Mouse (Mus musculus) spleen, adult 2 months (tissue): Measurements from ENCODE around the gene Rragd. TPM values are rescaled to one million over a fixed set of nuclear protein-coding genes. Genes with fewer than 3 reads are reported as not detected.

ENCODE experiments used
- DNase-seq, 2 experiments: peaks; one replicate each; pipeline versions ENCODE4 v3.0.0 to v3.0.0-alpha.2; 2012 to 2021; ENCODE audit warnings: low spot score in 2 of 2, low read depth in 1 of 2
- H3K27ac ChIP-seq: fragments of 200-500 bp; 2 replicates; pipeline ENCODE4 v1.5.1; 2012; ENCODE audit warnings: low read length, inconsistent platforms; ENCODE audit not compliant: insufficient read depth
- H3K27me3 ChIP-seq: fragments of 200-500 bp; 2 replicates; pipeline ENCODE4 v1.6.1; 2012; ENCODE audit warnings: mild to moderate bottlenecking, moderate library complexity, low read length, inconsistent platforms; ENCODE audit not compliant: control insufficient read depth, insufficient read depth
- H3K36me3 ChIP-seq: fragments of 200-500 bp; 2 replicates; pipeline ENCODE4 v1.6.1; 2012; ENCODE audit warnings: mild to moderate bottlenecking, low read length, inconsistent platforms; ENCODE audit not compliant: control insufficient read depth, insufficient read depth
- H3K4me1 ChIP-seq: fragments of 200-500 bp; 2 replicates; pipeline ENCODE4 v1.6.1; 2011; ENCODE audit warnings: inconsistent platforms; ENCODE audit not compliant: control insufficient read depth, insufficient read depth, insufficient read length
- H3K4me3 ChIP-seq: fragments of 200-500 bp; 2 replicates; pipeline ENCODE4 v1.5.1; 2011; ENCODE audit warnings: mild to moderate bottlenecking, inconsistent platforms; ENCODE audit not compliant: insufficient read depth, insufficient read length; ENCODE audit errors: extremely low read depth
- CTCF ChIP-seq: fragments of 200-500 bp; IDR thresholded peaks from 2 replicates; pipeline ENCODE4 v1.5.1; 2011; ENCODE audit warnings: mild to moderate bottlenecking, inconsistent platforms; ENCODE audit not compliant: insufficient read depth, insufficient read length, insufficient replicate concordance; ENCODE audit errors: extremely low read depth
- POLR2A ChIP-seq: fragments of 200-500 bp; IDR thresholded peaks from 2 replicates; pipeline ENCODE4 v1.6.1; 2011; ENCODE audit warnings: low read depth, low read length, inconsistent platforms
- WGBS: fragments of 180-500 bp; shearing (Covaris S2); methylation state at CpG from one replicate; pipeline ENCODE4 v1.1.7; 2018; 5-methylcytosine and 5-hydroxymethylcytosine counted together
- polyA plus RNA-seq: library from polyadenylated mRNA; depleted of rRNA; stranded (reverse); fragments of >200 nt; gene quantifications from 2 replicates; pipeline ENCODE4 v1.2.3, GENCODE M21; 2012

The Rragd gene
- polyA plus RNA-seq, 1 experiment = 1.3 TPM

- no peak overlapping the region for H3K4me3 ChIP-seq
- DNase-seq = no peak
- H3K4me1 ChIP-seq = no peaks in the 10 kb centered on the region
- TF ChIP-seq CTCF = no peak
- no peak for TF ChIP-seq POLR2A
- peak overlapping the region; percentile 8; the same call in 1 of the 2 replicates for H3K27ac ChIP-seq
- 92% methylated on average over 11 of the region's 11 CpGs for WGBS
- H3K36me3 ChIP-seq = no peaks in the 10 kb centered on the region
- H3K27me3 ChIP-seq = no peaks in the 10 kb centered on the region
These were observed 75.3 kb downstream of the Rragd start for GRCm38 (mm10) chr4:33057890-33058687.

GRCm38 (mm10) chr4:33061158-33061557 lies 78.3 kb downstream of the Rragd start:
- no peaks in the 10 kb centered on the region for H3K27me3 ChIP-seq

GRCm38 (mm10) chr4:33062981-33063380 lies 80.1 kb downstream of the Rragd start, which contains the start of gene Gabrr2:
Gabrr2 (plus strand) TSS chr4:33062999.
- no peaks in the 10 kb centered on the region for H3K27me3 ChIP-seq
- TF ChIP-seq POLR2A (no peak), CTCF (no peak)
- H3K36me3 ChIP-seq = no peaks in the 10 kb centered on the region
- no peak within 1 kb of the TSS for H3K4me3 ChIP-seq
- H3K27ac ChIP-seq = no peak within 1 kb of the TSS
- no peak for DNase-seq
- WGBS = 94% methylated on average over 4 of the region's 4 CpGs
- no peaks in the 10 kb centered on the region for H3K4me1 ChIP-seq

More at GRCm38 (mm10) chr4:33061158-33061557, 78.3 kb downstream of the Rragd start:
- WGBS = 57% methylated on average over 7 of the region's 7 CpGs
- TF ChIP-seq CTCF (no peak), POLR2A (no peak)
- Histone ChIP-seq H3K27ac (no peak overlapping the region), H3K36me3 (no peaks in the 10 kb centered on the region), H3K4me1 (no peaks in the 10 kb centered on the region), H3K4me3 (no peak overlapping the region)
- DNase-seq = no peak

- Histone ChIP-seq H3K4me1 (no peaks in the 10 kb centered on the region), H3K36me3 (no peaks in the 10 kb centered on the region), H3K27me3 (no peaks in the 10 kb centered on the region), H3K27ac (no peak overlapping the region), H3K4me3 (no peak overlapping the region)
- TF ChIP-seq POLR2A (no peak), CTCF (no peak)
- DNase-seq = no peak
- WGBS = 89% methylated on average over 6 of the region's 6 CpGs
These were observed 82.1 kb downstream of the Rragd start for GRCm38 (mm10) chr4:33064986-33065385.

- H3K27me3 ChIP-seq = no peaks in the 10 kb centered on the region
- 81% methylated on average over 14 of the region's 14 CpGs for WGBS
- no peak overlapping the region for H3K4me3 ChIP-seq
- no peaks in the 10 kb centered on the region for H3K36me3 ChIP-seq
- H3K27ac ChIP-seq = no peak overlapping the region
- no peak for TF ChIP-seq POLR2A
- TF ChIP-seq CTCF = no peak
- no peak for DNase-seq
- no peaks in the 10 kb centered on the region for H3K4me1 ChIP-seq
These were observed 83.6 kb downstream of the Rragd start for GRCm38 (mm10) chr4:33066223-33066960.

- Histone ChIP-seq H3K36me3 (no peaks in the 10 kb centered on the region), H3K27ac (no peak overlapping the region), H3K4me3 (no peak overlapping the region), H3K27me3 (no peaks in the 10 kb centered on the region), H3K4me1 (peaks cover 2% of the 10 kb centered on the region; the same call in 1 of the 2 replicates)
- WGBS = 88% methylated on average over 3 of the region's 3 CpGs
- no peak for DNase-seq
- TF ChIP-seq POLR2A = no peak
- no peak for TF ChIP-seq CTCF
These were observed 84.5 kb downstream of the Rragd start for GRCm38 (mm10) chr4:33067331-33067730.
